Mouse (Mus musculus) MEL (cell line): Measurements from ENCODE around the gene Mrpl51. TPM values are rescaled to one million over a fixed set of nuclear protein-coding genes. Genes with fewer than 3 reads are reported as not detected.
A peak's percentile ranks its signal among the peaks of the same experiment; 100 is the strongest.

Experiments used
- DNase-seq: peaks from one replicate; pipeline ENCODE4 v3.0.0; 2011; ENCODE audit warnings: low read depth, low spot score
- H3K27ac ChIP-seq: 2 replicates; pipeline ENCODE4 v1.5.1; 2012; ENCODE audit warnings: low read depth, mild to moderate bottlenecking, control low read depth, low read length, moderate library complexity; ENCODE audit not compliant: control insufficient read depth
- H3K27me3 ChIP-seq, 2 experiments: fragments of 150-350 bp in 1 of 2; sonication (generic) in 1 of 2; 2 replicates each; pipeline ENCODE4 v1.6.1; 2012; ENCODE audit warnings: low read length in 2 of 2, mild to moderate bottlenecking in 2 of 2, improper control_type of control experiment in 1 of 2, moderate library complexity in 1 of 2; ENCODE audit not compliant: insufficient read depth in 2 of 2, control insufficient read depth in 1 of 2
- H3K36me3 ChIP-seq, 2 experiments: 2 replicates each; pipeline ENCODE4 v1.6.1; 2012 to 2014; ENCODE audit warnings: low read length in 2 of 2, improper control_type of control experiment in 1 of 2, inconsistent platforms in 1 of 2, mild to moderate bottlenecking in 1 of 2; ENCODE audit not compliant: insufficient read depth in 2 of 2, control insufficient read depth in 1 of 2
- H3K4me1 ChIP-seq, 2 experiments: fragments of 150-350 bp in 1 of 2; sonication (generic) in 1 of 2; 2 replicates each; pipeline ENCODE4 v1.6.1; 2012; ENCODE audit warnings: low read length in 2 of 2, improper control_type of control experiment in 1 of 2, mild to moderate bottlenecking in 1 of 2; ENCODE audit not compliant: insufficient read depth in 2 of 2, control insufficient read depth in 1 of 2
- H3K4me3 ChIP-seq, 2 experiments: fragments of 150-350 bp in 1 of 2; sonication (generic) in 1 of 2; 2 replicates each; pipeline ENCODE4 v1.5.1; 2012; ENCODE audit warnings: low read depth in 2 of 2, low read length in 2 of 2, mild to moderate bottlenecking in 2 of 2, moderate library complexity in 2 of 2, control low read depth in 1 of 2, improper control_type of control experiment in 1 of 2; ENCODE audit not compliant: control insufficient read depth in 1 of 2, insufficient read depth in 1 of 2
- H3K79me2 ChIP-seq: 2 replicates; pipeline ENCODE4 v1.6.1; 2012; ENCODE audit warnings: mild to moderate bottlenecking, low read length, moderate library complexity; ENCODE audit not compliant: control insufficient read depth, poor library complexity, insufficient read depth
- H3K9ac ChIP-seq: 2 replicates; pipeline ENCODE4 v1.6.1; 2012; ENCODE audit warnings: low read depth, mild to moderate bottlenecking, control low read depth, low read length, moderate library complexity; ENCODE audit not compliant: control insufficient read depth, poor library complexity, severe bottlenecking
- H3K9me3 ChIP-seq: fragments of 150-350 bp; sonication (generic); replicated peaks from 2 replicates; pipeline ENCODE4 v1.6.1; 2012; ENCODE audit warnings: mild to moderate bottlenecking, low read length, improper control_type of control experiment, moderate library complexity; ENCODE audit not compliant: insufficient read depth
- BHLHE40 ChIP-seq: IDR thresholded peaks from 2 replicates; pipeline ENCODE4 v1.6.1; 2012; ENCODE audit warnings: low read depth, mild to moderate bottlenecking, inconsistent platforms, low read length, improper control_type of control experiment, borderline replicate concordance
- CHD1 ChIP-seq: IDR thresholded peaks from 2 replicates; pipeline ENCODE4 v1.6.1; 2012; ENCODE audit warnings: low read depth, mild to moderate bottlenecking, inconsistent platforms, low read length, improper control_type of control experiment
- CHD2 ChIP-seq: IDR thresholded peaks from 2 replicates; pipeline ENCODE4 v1.6.1; 2011; ENCODE audit warnings: low read length, improper control_type of control experiment
- CTCF ChIP-seq, 3 experiments: IDR thresholded peaks in 2 of 3; conservative IDR thresholded peaks in 1 of 3; 2 replicates each; pipeline ENCODE4 v1.5.1; 2011 to 2012; ENCODE audit warnings: low read length in 3 of 3, low read depth in 2 of 3, mild to moderate bottlenecking in 2 of 3, improper control_type of control experiment in 1 of 3, inconsistent platforms in 1 of 3, mixed read lengths in 1 of 3, moderate library complexity in 1 of 3; ENCODE audit not compliant: control insufficient read depth in 1 of 3, insufficient read depth in 1 of 3, poor library complexity in 1 of 3, severe bottlenecking in 1 of 3
- E2F4 ChIP-seq: IDR thresholded peaks from 2 replicates; pipeline ENCODE4 v1.6.1; 2011; ENCODE audit warnings: low read depth, low read length, improper control_type of control experiment, borderline replicate concordance
- ELF1 ChIP-seq: IDR thresholded peaks from 2 replicates; pipeline ENCODE4 v1.6.1; 2014; ENCODE audit warnings: low read depth, mild to moderate bottlenecking, inconsistent platforms, low read length, improper control_type of control experiment, moderate library complexity
- EP300 ChIP-seq, 2 experiments: IDR thresholded peaks; 2 replicates each; pipeline ENCODE4 v1.6.1; 2011; ENCODE audit warnings: improper control_type of control experiment in 2 of 2, low read length in 2 of 2, low read depth in 1 of 2, mild to moderate bottlenecking in 1 of 2
- ETS1 ChIP-seq: IDR thresholded peaks from 2 replicates; pipeline ENCODE4 v1.6.1; 2012; ENCODE audit warnings: low read depth, mild to moderate bottlenecking, inconsistent platforms, low read length, improper control_type of control experiment, moderate library complexity
- GABPA ChIP-seq: IDR thresholded peaks from 2 replicates; pipeline ENCODE4 v1.6.1; 2012; ENCODE audit warnings: low read depth, mild to moderate bottlenecking, inconsistent platforms, low read length, improper control_type of control experiment, moderate library complexity
- GATA1 ChIP-seq: IDR thresholded peaks from 2 replicates; pipeline ENCODE4 v1.6.1; 2011; ENCODE audit warnings: low read depth, low read length, improper control_type of control experiment
- HCFC1 ChIP-seq: IDR thresholded peaks from 2 replicates; pipeline ENCODE4 v1.6.1; 2012; ENCODE audit warnings: low read depth, mild to moderate bottlenecking, inconsistent platforms, low read length, improper control_type of control experiment, moderate library complexity
- JUND ChIP-seq: IDR thresholded peaks from 2 replicates; pipeline ENCODE4 v1.6.1; 2011; ENCODE audit warnings: low read depth, mild to moderate bottlenecking, improper control_type of control experiment, low read length
- KAT2A ChIP-seq: conservative IDR thresholded peaks from 2 replicates; pipeline ENCODE4 v1.6.1; 2012; ENCODE audit warnings: low read depth, low read length, improper control_type of control experiment, inconsistent platforms
- MAFK ChIP-seq: IDR thresholded peaks from 2 replicates; pipeline ENCODE4 v1.6.1; 2011; ENCODE audit warnings: low read depth, mild to moderate bottlenecking, low read length, improper control_type of control experiment, borderline replicate concordance
- MAX ChIP-seq: IDR thresholded peaks from 2 replicates; pipeline ENCODE4 v1.6.1; 2011; ENCODE audit warnings: low read length, improper control_type of control experiment
- MAZ ChIP-seq: IDR thresholded peaks from 2 replicates; pipeline ENCODE4 v1.6.1; 2012; ENCODE audit warnings: low read depth, mild to moderate bottlenecking, inconsistent platforms, low read length, improper control_type of control experiment
- MEF2A ChIP-seq: IDR thresholded peaks from 2 replicates; pipeline ENCODE4 v1.6.1; 2014; ENCODE audit warnings: low read depth, mild to moderate bottlenecking, inconsistent platforms, low read length, improper control_type of control experiment; ENCODE audit not compliant: poor library complexity, insufficient replicate concordance, severe bottlenecking; ENCODE audit errors: extremely low read depth
- MXI1 ChIP-seq: IDR thresholded peaks from 2 replicates; pipeline ENCODE4 v1.6.1; 2011; ENCODE audit warnings: mild to moderate bottlenecking, low read depth, low read length, improper control_type of control experiment
- MYB ChIP-seq: IDR thresholded peaks from 2 replicates; pipeline ENCODE4 v1.6.1; 2011; ENCODE audit warnings: mild to moderate bottlenecking, low read depth, low read length, improper control_type of control experiment
- MYC ChIP-seq: IDR thresholded peaks from 2 replicates; pipeline ENCODE4 v1.6.1; 2011; ENCODE audit warnings: low read depth, mild to moderate bottlenecking, low read length, improper control_type of control experiment, moderate library complexity
- NELFE ChIP-seq: IDR thresholded peaks from 2 replicates; pipeline ENCODE4 v1.6.1; 2011; ENCODE audit warnings: low read depth, low read length, improper control_type of control experiment
- NRF1 ChIP-seq: IDR thresholded peaks from 2 replicates; pipeline ENCODE4 v1.6.1; 2014; ENCODE audit warnings: low read depth, mild to moderate bottlenecking, inconsistent platforms, low read length, improper control_type of control experiment, moderate library complexity; ENCODE audit not compliant: poor library complexity, insufficient read depth, severe bottlenecking
- POLR2A ChIP-seq, 2 experiments: IDR thresholded peaks; 2 replicates each; pipeline ENCODE4 v1.6.1; 2011 to 2012; ENCODE audit warnings: low read length in 2 of 2, mild to moderate bottlenecking in 2 of 2, control low read depth in 1 of 2, improper control_type of control experiment in 1 of 2, low read depth in 1 of 2, moderate library complexity in 1 of 2; ENCODE audit not compliant: control insufficient read depth in 1 of 2, insufficient read depth in 1 of 2, poor library complexity in 1 of 2
- POLR2AphosphoS2 ChIP-seq: IDR thresholded peaks from 2 replicates; pipeline ENCODE4 v1.6.1; 2011; ENCODE audit warnings: low read length, improper control_type of control experiment
- POLR2AphosphoS5 ChIP-seq: IDR thresholded peaks from 2 replicates; pipeline ENCODE4 v1.6.1; 2012; ENCODE audit warnings: low read depth, borderline replicate concordance, mild to moderate bottlenecking, inconsistent platforms, low read length, moderate library complexity, mixed read lengths
- RAD21 ChIP-seq: IDR thresholded peaks from 2 replicates; pipeline ENCODE4 v1.6.1; 2011; ENCODE audit warnings: mild to moderate bottlenecking, low read depth, low read length, improper control_type of control experiment
- RCOR1 ChIP-seq: IDR thresholded peaks from 2 replicates; pipeline ENCODE4 v1.6.1; 2012; ENCODE audit warnings: low read depth, mild to moderate bottlenecking, inconsistent platforms, low read length, improper control_type of control experiment
- SIN3A ChIP-seq: IDR thresholded peaks from 2 replicates; pipeline ENCODE4 v1.6.1; 2012; ENCODE audit warnings: low read length, improper control_type of control experiment, inconsistent platforms
- SMC3 ChIP-seq: IDR thresholded peaks from 2 replicates; pipeline ENCODE4 v1.6.1; 2011; ENCODE audit warnings: low read depth, low read length, improper control_type of control experiment
- TAL1 ChIP-seq: IDR thresholded peaks from 2 replicates; pipeline ENCODE4 v1.6.1; 2012; ENCODE audit warnings: mild to moderate bottlenecking, inconsistent platforms, low read length, moderate library complexity, mixed read lengths
- TBP ChIP-seq: IDR thresholded peaks from 2 replicates; pipeline ENCODE4 v1.8.0; 2011; ENCODE audit warnings: low read depth, low read length, improper control_type of control experiment
- TCF12 ChIP-seq: IDR thresholded peaks from 2 replicates; pipeline ENCODE4 v1.6.1; 2014; ENCODE audit warnings: low read depth, mild to moderate bottlenecking, inconsistent platforms, low read length, improper control_type of control experiment, moderate library complexity
- USF2 ChIP-seq, 2 experiments: IDR thresholded peaks; 2 replicates each; pipeline ENCODE4 v1.6.1; 2011 to 2012; ENCODE audit warnings: improper control_type of control experiment in 2 of 2, low read length in 2 of 2, borderline replicate concordance in 1 of 2, inconsistent platforms in 1 of 2, low read depth in 1 of 2, mild to moderate bottlenecking in 1 of 2; ENCODE audit not compliant: insufficient read depth in 1 of 2
- ZC3H11A ChIP-seq: IDR thresholded peaks from 2 replicates; pipeline ENCODE4 v1.6.1; 2012; ENCODE audit warnings: low read depth, mild to moderate bottlenecking, inconsistent platforms, low read length, improper control_type of control experiment
- ZKSCAN1 ChIP-seq: IDR thresholded peaks from 2 replicates; pipeline ENCODE4 v1.6.1; 2012; ENCODE audit warnings: low read depth, mild to moderate bottlenecking, inconsistent platforms, low read length, improper control_type of control experiment, moderate library complexity
- ZMIZ1 ChIP-seq: IDR thresholded peaks from 2 replicates; pipeline ENCODE4 v1.6.1; 2012; ENCODE audit warnings: low read depth, mild to moderate bottlenecking, inconsistent platforms, low read length, improper control_type of control experiment, moderate library complexity
- polyA plus RNA-seq, 2 experiments: library from polyadenylated mRNA; stranded (reverse) in 1 of 2; unstranded in 1 of 2; fragments of >175 nt in 1 of 2; fragments of >200 nt in 1 of 2; gene quantifications; 2 replicates each; pipeline versions ENCODE4 v1.2.1 to v1.2.4; 2012; ENCODE audit warnings: low replicate concordance in 2 of 2, low read depth in 1 of 2; ENCODE audit not compliant: insufficient read length in 2 of 2, insufficient read depth in 1 of 2, missing spikeins in 1 of 2
- total RNA-seq: library from RNA; depleted of rRNA; stranded (reverse); fragments of 300-350 nt; gene quantifications from 2 replicates; pipeline ENCODE4 v1.2.3, GENCODE M21; 2012

The Mrpl51 gene
- total and polyA plus RNA-seq, 3 experiments, result 251 to 286 TPM; not detected in 1

DNA sequence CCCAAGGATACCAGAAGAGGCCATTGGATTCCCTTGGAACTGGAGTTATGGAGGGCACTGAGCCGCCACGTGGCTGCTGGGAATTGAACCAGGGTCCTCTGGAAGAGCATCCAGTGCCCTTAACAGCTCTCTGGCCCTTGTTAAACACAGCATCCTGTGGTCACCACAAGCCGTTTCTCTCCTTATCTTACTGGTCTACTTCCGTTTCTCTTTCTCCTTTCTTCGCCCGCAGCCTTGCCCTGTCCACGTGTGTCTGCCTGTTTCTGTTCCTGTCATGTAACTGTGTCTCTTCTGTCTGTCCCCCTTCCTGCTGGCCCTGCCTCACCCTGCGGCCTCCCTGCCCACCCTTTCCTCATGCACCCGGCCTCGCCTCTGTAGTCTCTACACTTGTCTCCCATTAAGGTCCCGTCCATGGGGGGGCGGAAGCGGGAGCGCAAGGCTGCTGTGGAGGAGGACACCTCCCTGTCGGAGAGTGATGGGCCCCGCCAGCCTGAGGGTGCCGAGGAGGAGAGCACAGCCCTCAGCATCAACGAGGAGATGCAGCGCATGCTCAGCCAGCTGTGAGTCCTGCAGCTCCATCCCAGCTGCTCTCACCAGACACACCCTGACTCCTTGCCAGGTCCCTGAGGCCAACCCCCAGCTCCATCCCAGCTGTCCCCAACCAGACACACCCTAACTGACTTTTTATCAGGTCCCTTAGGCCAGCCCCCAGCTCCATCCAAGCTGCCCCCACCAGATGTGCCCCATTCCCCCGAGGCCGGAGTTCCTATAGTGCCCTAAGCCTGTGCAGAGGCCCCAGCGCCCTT is 39.2 kb upstream of the Mrpl51 start:
- peak overlapping the region; percentile 81 to 87 for H3K4me3 ChIP-seq
- peaks cover 0 to 22% of the 10 kb centered on the region in 2 experiments; a peak in 2 of 4 replicates for H3K36me3 ChIP-seq
- H3K27me3 ChIP-seq, result no peaks in the 10 kb centered on the region
- H3K9ac ChIP-seq, result peak overlapping the region; percentile 93
- DNase-seq, result peak; percentile 93
- H3K4me1 ChIP-seq, result peaks cover 0 to 35% of the 10 kb centered on the region in 2 experiments; a peak in 3 of 4 replicates
- peak overlapping the region; percentile 96 for H3K27ac ChIP-seq
- H3K79me2 ChIP-seq, result peaks cover 49% of the 10 kb centered on the region
- no peaks in the 10 kb centered on the region for H3K9me3 ChIP-seq
- TF ChIP-seq MAFK, result no peak
- TF ChIP-seq ZC3H11A, result no peak
- peak; percentile 85 for TF ChIP-seq TCF12
- TF ChIP-seq CHD1, result 0 out of 2 replicates have a peak, but pooled peaks have one; percentile 71
- TF ChIP-seq NRF1, result peak; percentile 83
- peak; percentile 67 for TF ChIP-seq NELFE
- peak; percentile 33 for TF ChIP-seq RCOR1
- TF ChIP-seq ETS1, result peak; percentile 98
- peak; percentile 76 for TF ChIP-seq TBP
- TF ChIP-seq BHLHE40, result no peak
- no peak; the same call in 1 of the 2 replicates for TF ChIP-seq HCFC1
- no peak for TF ChIP-seq SMC3
- no peak for TF ChIP-seq E2F4
- TF ChIP-seq JUND, result no peak
- TF ChIP-seq MXI1, result peak; percentile 97
- peak; percentile 49 for TF ChIP-seq TAL1
- no peak for TF ChIP-seq ELF1
- TF ChIP-seq CTCF (IDR thresholded peaks at IDR 0.05 in 2 of 3, conservative IDR thresholded peaks at IDR 0.05 in 1 of 3; ENCODE audit: control insufficient read depth in 1 of 3, insufficient read depth in 1 of 3, low read depth in 2 of 3, low read length in 3 of 3, poor library complexity in 1 of 3, severe bottlenecking in 1 of 3), result no peak
- no peak for TF ChIP-seq CHD2
- peak; percentile 98 for TF ChIP-seq MYC
- TF ChIP-seq POLR2AphosphoS5, result no peak
- no peak for TF ChIP-seq USF2 (IDR thresholded peaks at IDR 0.05; ENCODE audit: borderline replicate concordance in 1 of 2, insufficient read depth in 1 of 2, low read depth in 1 of 2, low read length in 2 of 2)
- TF ChIP-seq KAT2A, result peak; percentile 30
- peak; percentile 41 to 69; a peak in 3 of 4 replicates for TF ChIP-seq POLR2A (IDR thresholded peaks at IDR 0.05; ENCODE audit: control insufficient read depth in 1 of 2, insufficient read depth in 1 of 2, low read depth in 1 of 2, low read length in 2 of 2, poor library complexity in 1 of 2)
- no peak for TF ChIP-seq MEF2A
- TF ChIP-seq GATA1, result peak; percentile 83
- no peak for TF ChIP-seq ZKSCAN1
- no peak; the same call in 1 of the 2 replicates for TF ChIP-seq POLR2AphosphoS2
- TF ChIP-seq EP300 (IDR thresholded peaks at IDR 0.05; ENCODE audit: low read depth in 1 of 2, low read length in 2 of 2), result peak; percentile 77 to 90
- TF ChIP-seq ZMIZ1, result 0 out of 2 replicates have a peak, but pooled peaks have one; percentile 47
- peak; percentile 62; the same call in 1 of the 2 replicates for TF ChIP-seq MAZ
- TF ChIP-seq GABPA, result no peak; the same call in 1 of the 2 replicates
- TF ChIP-seq RAD21, result no peak
- TF ChIP-seq MAX, result peak; percentile 97
- TF ChIP-seq MYB, result peak; percentile 93
- TF ChIP-seq SIN3A, result peak; percentile 70
